Mouse (Mus musculus) embryo, embryonic 10 days (tissue): ENCODE data around the gene Scnm1.

ENCODE experiments used
- DNase-seq: peaks from one replicate; pipeline ENCODE4 v3.0.0-alpha.2; 2015; ENCODE audit warnings: low spot score

The Scnm1 gene

DNA sequence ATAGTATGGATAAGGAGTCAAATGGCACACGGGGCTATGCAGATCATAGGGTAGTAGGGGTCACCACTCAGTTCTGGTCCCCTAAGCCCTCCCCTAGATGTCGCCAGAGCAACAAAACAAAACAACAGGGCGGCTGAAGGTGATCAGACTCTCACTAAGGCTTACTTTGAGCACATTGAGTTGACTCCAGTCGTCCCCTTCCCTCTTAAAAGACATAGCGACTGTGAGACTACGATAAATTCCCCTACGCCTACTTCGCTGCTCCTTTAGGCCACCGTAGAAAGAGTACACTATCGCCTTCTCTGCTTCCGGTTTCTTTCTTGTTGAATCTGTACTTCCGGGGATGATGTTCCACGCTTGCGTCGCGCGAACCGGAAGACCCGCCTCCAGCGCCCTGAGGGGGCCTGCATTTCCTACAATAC lies at the start of gene Scnm1, which contains the start of gene Lysmd1:
Gene Scnm1, minus strand, starts transcription at position 332 of the 422 bp plus-strand sequence.
Gene Lysmd1, plus strand, starts transcription at position 409 of the 422 bp plus-strand sequence.
- DNase-seq: peak; percentile 97

GRCm38 (mm10) chr3:95181841-95182240 lies 48.0 kb upstream of the Scnm1 start:
- DNase-seq: no peak

DNA sequence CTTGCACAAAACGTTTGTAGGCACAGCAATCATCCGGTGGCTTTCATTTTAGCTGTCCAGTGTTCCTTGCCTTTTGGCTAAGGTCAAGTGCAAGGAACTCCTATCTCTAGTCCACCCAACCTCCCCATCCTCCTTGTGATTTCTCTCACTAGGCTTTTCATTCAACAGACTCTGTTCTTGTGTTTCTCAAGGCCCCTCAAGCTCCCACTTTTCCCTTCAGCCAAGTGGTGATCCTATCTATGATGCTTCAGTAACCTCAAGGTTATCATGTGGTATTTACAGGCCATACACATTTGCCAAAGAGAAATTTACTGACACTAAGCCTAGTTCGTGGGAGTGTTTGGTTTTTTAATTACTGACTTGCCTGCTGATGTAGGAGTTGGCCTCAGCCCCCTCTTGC lies 46.1 kb upstream of the Scnm1 start:
- no peak for DNase-seq

DNA sequence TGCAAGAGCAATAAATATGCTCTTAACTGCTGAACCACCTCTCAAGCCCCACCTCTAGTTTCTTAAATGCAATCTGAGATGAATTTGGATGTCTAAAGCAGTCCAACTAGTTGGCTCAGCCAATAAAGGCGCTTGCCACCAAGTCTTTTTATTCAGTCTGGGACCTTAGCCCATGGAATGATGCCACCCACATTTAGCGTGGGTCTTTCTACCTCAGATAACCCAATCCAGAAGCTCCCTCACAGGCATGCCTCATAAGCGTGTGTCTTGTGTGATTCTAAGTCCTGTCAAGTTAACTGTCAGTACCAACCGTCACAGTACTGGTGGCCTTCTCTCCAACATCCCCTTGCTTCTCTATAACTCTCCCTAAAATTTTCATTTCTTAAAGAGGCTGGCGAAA lies 45.1 kb upstream of the Scnm1 start:
- DNase-seq: no peak

DNA sequence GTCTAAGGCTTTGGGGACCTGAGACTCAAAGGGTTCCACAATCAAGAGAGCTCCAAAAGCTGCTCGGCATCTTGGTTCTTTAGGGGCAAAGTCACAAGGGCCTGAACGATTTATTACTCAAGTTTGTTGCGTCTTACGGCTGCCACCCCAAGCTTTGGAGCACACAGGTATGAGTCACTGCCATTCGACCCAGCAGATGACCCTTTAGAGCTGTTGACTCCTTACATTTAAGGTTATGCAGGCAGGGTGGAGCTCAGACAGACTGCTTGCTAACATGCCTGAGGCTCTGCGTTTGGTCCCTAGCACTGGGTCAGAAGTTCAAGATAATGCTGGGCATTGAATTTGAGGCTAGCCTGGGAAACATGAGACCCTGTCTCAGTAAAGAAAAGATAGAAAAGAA lies 43.8 kb upstream of the Scnm1 start:
- DNase-seq: no peak

- no peak for DNase-seq
Observed at GRCm38 (mm10) chr3:95176500-95176899, 42.7 kb upstream of the Scnm1 start.

GRCm38 (mm10) chr3:95174011-95174592 lies 40.3 kb upstream of the Scnm1 start:
- peak; percentile 88 for DNase-seq

DNA sequence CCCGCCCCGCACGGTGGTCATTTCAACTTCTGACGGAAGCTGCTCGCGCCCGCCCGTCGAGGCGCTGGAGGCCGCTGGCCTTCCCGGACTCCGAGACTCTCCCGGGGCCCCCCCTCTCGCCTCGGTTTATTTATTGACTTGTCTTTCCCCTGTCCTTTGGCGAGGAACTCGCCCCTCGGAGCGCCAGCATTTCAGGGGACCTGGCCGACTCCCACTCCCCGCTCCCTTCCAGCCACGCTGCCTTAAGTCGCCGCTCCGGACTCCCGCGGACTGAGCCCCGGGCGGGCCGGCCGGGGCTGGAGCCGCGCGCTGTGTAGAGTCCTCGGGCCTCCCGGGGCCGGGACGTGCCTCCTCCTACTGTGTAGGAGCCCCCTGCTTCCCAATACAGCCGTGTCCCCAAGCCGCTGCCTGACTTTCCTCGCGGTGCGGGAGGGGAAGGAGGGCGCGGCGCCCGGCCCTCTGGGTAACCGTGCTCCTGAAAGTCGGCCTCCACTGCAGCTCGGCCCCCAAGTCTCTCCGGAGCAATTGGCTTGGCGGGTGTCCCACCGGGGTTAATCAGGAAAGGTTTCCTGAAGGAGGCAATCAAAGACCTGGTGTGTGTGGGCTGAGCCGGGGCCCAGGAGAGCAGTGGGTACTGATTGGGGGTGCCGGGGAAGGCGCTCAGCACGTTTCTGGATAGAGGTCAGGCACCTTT lies 39.6 kb upstream of the Scnm1 start:
- no peak for DNase-seq

DNA sequence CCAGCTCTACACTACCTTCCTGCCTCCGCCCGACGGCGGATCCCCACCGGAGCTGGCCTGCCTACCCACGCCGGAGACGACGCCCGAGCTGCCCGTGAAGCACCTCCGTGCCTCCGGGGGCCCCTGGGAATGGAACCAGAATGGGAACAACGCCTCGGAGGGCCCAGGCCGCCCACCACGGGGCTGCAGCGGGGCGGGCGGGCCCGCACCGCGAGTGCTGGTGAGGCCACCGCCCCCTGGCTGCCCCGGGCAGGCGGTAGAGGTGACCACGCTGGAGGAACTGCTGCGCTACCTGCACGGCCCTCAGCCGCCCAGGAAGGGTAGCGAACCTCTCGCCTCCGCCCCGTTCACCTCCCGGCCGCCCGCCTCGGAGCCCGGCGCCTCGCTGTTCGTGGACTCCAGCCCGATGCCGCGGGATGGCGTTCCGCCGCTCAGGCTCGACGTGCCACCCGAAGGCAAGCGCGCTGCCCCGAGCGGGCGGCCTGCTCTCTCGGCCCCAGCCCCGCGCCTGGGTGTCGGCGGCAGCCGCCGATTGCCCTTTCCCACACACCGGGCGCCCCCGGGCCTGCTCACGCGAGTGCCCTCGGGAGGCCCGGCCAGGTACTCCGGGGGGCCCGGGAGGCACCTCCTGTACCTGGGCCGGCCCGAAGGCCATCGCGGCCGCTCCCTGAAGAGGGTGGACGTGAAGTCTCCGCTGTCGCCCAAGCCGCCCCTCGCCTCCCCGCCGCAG lies 38.9 kb upstream of the Scnm1 start:
- no peak for DNase-seq

DNA sequence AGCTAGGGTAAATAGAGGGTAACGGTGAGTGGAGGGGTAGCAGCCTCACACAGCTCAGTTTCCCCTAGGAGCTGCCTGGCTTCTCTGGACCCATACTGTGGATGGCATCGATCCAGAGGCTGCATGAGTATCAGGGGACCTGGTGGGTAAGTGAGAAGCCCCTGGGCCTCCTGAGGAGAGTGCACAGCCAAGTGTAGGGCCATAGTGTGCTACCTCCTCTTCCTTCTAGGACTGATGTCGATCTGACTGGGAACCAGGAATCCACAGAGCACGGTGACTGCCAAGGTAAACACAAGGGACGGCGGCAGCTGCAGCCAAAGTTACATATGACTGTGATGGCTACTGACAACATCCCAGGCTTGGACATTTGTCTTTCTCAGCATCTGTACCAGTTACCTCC lies 37.3 kb upstream of the Scnm1 start:
- no peak for DNase-seq

GRCm38 (mm10) chr3:95169996-95170395 lies 36.2 kb upstream of the Scnm1 start:
- DNase-seq: no peak

DNA sequence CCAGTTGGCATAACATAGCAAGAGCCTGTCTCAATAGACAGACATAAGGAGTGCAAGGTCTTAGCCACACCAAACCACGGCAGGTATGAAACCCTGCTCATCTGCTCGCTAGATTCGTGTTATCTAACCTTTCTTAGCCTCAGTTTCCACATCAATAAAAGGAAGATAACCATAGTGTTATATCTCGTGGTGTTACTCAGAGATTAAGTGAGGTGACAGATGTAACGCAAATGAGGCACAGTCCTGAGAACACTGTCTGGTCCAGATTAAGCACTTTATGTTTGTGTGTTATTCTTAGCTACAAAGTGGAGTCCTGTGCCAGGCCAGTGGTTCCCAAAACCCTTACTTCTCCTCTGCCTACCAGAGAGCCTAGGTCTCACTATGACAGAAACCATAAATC lies 31.0 kb upstream of the Scnm1 start:
- DNase-seq: no peak

DNA sequence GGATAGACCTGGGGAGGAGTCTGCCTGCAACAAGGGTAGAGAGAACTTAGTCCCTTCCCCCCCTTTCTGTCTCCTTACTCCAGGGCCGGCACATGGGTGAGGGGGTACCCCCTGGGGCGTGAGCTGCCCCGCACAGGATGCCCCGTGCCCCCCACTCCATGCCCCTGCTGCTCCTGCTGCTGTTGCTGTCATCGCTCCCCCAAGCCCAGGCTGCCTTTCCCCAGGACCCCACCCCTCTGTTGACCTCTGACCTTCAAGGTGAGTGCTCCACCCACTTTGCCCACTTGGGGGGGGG lies 30.4 kb upstream of the Scnm1 start:
- no peak for DNase-seq

DNA sequence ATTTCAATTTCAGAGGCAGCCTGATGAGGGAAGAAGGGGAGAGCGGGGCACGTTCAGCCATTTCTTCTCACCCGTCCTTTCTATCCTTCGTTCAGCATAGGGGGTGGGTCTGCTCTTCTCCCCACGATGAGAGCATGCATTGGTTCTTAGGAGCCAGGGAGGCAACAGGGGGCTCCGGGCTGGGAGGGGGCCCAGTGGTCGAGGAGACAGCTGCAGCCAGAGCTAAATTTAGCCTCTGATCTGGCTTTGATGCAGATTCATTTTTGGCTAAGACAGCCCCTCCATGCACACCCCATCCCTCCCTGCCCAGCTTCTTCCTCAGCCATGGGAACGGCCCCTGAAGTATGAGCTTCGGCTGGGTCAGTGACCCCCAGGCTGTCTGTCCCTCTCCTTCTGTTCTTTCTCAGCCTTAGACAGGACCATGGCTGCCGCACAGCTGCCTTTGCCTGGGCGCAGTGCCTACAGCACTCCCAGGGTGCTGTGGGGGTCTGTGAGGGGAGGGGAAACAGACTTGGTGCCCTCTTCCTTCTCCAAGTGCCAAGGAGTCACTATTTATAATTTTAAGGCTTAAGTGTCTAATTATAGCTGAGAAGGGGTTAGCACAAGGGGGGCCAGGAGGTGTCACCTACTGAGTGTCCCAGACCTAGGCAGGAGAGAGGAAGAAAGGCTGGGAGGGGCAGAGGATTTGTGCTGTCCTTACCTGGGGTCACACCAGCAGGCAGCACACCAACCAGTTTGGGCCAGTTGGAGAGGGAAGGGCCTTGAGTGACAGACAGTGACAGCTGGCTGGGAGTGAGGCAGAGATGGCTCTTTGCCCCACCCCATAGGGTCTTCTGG lies 29.8 kb upstream of the Scnm1 start:
- no peak for DNase-seq

GRCm38 (mm10) chr3:95162345-95162628 lies 28.5 kb upstream of the Scnm1 start:
- DNase-seq: no peak

DNA sequence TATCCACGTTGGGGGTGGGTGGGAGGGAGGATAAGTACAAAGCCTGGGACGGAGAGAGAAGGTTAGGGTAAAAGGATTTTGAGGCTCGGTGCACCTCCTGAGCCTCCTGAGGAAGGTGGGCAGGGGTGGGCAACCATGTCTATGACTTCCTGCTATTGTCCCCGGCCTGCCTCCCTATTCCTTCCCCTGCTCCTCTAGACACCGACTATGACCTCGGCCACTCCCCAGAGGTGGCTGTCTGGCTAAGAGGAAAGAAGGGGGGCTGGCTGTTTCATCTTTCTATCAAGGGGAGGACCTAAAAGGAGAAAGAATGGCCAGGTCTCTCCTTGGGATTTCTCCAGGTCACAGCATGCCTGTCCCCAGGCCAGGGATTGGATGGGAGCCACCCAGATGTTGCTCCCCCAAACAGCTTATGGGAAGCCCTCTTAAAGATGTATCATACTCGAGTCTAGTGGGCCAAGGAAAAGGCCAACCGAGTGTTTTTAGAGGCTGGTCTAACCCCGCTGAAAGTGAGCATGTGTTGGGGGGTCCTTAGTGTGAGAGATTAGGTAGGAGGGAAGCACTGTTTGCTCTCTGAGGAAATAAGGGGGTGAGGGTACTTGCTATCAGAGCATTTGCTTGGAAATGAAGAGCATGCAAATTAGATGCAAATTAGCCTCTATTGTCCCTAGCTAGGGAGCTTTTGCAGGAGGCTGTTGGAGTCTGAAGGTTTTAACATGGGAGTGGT lies 28.0 kb upstream of the Scnm1 start:
- no peak for DNase-seq

DNA sequence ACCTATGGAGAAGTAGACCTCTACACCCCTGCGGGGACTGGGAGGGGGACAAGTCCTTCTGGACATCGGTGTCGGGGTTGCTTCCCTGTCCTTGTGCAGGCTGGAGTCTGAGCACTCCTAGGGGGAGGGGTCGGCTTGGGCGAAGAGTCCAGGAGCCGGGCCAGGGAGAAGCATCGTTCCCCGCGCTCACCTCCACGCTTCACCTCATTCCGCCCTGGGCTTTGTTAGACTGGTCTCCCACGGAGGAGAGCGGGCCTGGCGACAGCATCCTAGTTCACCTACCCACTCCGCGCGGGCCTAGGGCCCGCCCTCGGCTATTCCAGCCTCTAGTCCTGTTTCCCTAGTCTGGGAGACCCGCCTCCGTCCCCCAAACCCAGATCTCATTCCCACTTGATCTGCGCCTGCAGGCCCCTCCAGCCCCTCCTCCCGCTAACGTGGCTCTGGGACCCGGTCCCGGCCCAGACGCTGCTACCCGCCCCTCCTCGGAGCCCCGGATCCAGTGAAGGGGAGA lies 27.3 kb upstream of the Scnm1 start:
- DNase-seq: peak; percentile 54

DNA sequence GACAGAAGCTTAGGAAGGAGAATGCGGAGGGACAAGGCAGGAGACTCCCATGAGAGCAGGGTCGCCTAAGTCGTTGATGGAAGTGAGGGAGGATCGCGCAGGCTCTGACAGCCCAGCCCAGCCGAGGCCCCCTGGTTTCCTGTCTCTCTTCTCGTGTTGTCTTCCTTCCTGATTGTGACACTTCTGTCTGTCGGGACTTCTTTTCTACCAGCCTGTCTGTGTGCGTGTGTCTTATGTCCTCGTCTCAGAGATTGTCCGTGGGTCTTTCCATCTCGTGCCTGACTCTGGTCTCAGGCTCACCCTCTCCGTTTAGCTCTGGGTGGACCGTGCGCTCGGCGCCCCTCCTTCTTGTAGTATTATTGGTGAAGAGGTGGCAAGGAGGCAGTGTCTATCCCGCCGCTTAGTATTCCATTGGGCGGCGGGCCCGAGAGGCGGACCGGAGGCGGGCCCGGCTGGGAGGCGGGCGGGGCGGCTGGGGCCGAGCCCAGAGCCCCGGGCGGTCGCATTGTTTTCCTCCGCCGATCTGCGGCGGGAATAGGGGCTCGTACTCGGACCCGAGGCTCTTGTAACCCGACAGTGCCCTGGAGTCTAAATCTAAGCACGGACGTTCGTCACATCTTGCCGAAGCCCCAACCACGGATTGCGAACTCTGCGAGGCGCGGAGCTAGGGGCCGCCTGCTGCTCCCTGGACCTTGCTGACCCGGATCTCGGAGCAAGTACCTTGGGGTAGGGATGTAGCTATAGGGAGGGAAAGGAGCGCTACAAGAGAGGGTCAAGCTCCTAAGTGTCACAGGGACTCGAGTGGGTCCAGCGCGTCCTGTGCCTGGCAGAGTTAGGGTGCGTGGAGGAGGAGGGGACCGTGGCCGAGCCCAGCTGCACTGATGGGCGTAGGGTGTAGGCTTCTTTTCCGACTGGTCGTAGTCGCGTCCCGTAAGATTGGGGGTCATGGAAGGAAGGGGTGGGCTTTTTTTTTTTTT lies 26.5 kb upstream of the Scnm1 start, which contains the start of gene Sema6c:
Gene Sema6c, plus strand, starts transcription at position 471 of the 977 bp plus-strand sequence.
- peak; percentile 93 for DNase-seq

DNA sequence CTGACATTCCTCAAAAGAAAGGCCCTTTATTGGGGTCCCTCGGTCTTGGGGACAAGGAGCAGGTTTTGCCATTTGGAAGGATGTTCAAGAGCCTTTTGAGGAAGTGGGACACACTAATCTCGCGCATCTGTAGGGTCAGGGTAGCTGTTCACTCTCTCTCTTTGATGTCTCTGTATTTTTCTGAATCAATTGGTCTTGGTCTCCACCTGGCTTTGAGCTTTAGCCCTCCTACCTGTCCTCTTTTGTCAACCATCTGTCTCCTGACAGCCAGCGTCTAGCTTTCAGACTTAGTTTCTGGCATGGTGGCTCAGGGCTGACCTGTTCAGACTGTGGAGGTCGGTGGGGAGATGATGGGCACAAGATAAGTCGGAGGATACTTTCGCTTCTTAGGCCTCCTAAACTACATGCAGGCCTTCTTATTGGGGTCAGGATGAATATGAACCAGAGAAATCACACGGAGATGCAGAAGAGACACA lies 25.7 kb upstream of the Scnm1 start:
- DNase-seq: no peak

GRCm38 (mm10) chr3:95153874-95154273 lies 20.1 kb upstream of the Scnm1 start:
- no peak for DNase-seq
